Mouse (Mus musculus) erythroblast, embryonic 14.5 days (primary cell): ENCODE results near the gene Nxnl1.

Experiments
- GATA1 ChIP-seq: IDR thresholded peaks from 2 replicates; pipeline ENCODE4 v1.6.1; 2012; ENCODE audit warnings: low read length, inconsistent platforms, mixed read lengths
- TAL1 ChIP-seq: IDR thresholded peaks from 3 replicates; pipeline ENCODE4 v1.6.1; 2012; ENCODE audit warnings: low read length, inconsistent platforms, mixed read lengths

- TF ChIP-seq GATA1 (no peak), TAL1 (no peak)
Observed at GRCm38 (mm10) chr8:71598375-71598774, 32.0 kb upstream of the Nxnl1 start.
